Mouse (Mus musculus): ENCODE measurements around the gene Ppp1r14d. TPM values are rescaled to one million over a fixed set of nuclear protein-coding genes. Genes with fewer than 3 reads are reported as not detected.

Ppp1r14d gene
- not detected in 2 replicates for polyA plus RNA-seq (2015; fragmentation: Nextera tagmentation; extraction: Ambion mirVana)

DNA sequence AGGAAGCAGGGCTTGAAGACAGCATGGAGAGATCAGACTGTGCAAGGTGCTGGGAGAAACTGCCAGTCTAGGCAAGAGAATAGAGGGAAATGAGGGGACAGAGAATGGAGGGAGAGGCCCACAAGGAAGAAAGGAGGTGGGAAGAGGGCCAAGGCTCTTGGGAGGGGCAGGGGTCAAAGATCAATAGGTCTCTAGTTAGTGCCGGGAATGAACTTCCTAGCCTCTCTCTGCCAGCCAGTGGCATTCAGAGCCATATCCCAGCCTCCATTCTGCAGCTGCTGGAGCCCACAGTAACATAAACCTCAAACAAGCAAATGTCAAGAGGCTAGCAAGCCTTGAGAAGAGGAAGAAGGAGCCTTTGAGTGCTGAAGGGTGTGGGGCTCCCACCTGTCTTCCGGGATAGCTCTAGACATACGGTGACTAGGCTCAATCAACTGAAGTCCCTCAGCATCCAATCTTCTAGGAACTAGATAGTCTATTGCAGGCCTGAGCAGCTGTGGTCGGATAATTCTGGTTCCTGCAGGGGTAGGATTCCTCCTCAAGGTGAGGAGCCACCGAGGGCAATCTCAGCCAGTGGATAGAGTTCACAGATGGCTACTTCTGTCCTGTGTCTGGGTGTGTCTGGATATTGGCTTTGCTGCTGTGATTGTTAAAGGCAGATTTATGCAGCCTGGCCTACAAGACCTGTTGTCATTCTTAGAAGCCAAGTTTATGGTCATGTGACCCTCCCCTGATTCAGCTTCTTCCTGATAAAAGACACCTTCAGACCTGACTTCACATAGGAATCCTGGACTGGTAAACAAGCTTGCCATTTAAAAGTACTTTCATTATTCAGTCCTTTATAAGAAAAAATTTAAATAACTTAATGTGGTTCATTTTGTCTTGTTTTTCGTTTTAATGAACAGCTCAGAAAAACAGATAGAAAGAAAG, at the start of gene Ppp1r14d:
Gene Ppp1r14d, minus strand, starts transcription at position 132 of the 930 bp plus-strand sequence.
- Histone ChIP-seq H3K9me3 (no peaks in the 10 kb centered on the region), H3K4me1 (replicated peaks) (no peaks in the 10 kb centered on the region), H3K9ac (no peak within 1 kb of the TSS), H3K27me3 (peaks cover 16% of the 10 kb centered on the region), H3K36me3 (no peaks in the 10 kb centered on the region), H3K4me3 (no peak within 1 kb of the TSS), H3K27ac (replicated peaks) (no peak within 1 kb of the TSS), H3K4me2 (no peak within 1 kb of the TSS)
- ATAC-seq (ENCODE audit: low read depth), result no peak
- 77% methylated on average over 6 of the region's 6 CpGs for WGBS

DNA sequence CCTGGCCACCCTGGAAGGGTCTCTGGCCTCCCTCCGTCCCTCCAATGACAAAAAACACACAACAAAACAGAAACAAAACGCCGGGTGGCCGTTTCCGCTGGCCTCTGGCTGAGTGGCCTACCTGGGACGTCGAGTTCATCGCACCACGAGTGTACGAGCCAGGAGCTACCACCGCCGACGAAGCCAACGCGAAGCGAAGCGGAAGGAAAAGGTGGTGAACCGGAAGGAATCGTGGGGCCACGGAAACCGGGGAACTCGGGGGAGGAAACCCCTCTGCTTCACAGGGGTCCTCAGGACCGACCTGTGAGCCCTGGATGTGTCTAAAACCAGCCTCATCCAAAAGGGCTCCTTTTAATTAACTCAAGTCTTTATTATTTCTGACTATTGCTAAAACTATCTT, 48.1 kb upstream of the Ppp1r14d start:
- H3K4me2 ChIP-seq, result no peak overlapping the region
- H3K36me3 ChIP-seq, result no peaks in the 10 kb centered on the region
- 0 out of 2 replicates have a peak, but pooled peaks cover 2% of the 10 kb centered on the region for H3K27me3 ChIP-seq
- H3K27ac ChIP-seq (replicated peaks), result no peak overlapping the region
- ATAC-seq (ENCODE audit: low read depth), result no peak
- H3K9ac ChIP-seq, result no peak overlapping the region
- WGBS, result 87% methylated on average over 23 of the region's 23 CpGs
- no peak overlapping the region for H3K4me3 ChIP-seq
- no peaks in the 10 kb centered on the region for H3K4me1 ChIP-seq (replicated peaks)
- H3K9me3 ChIP-seq, result no peaks in the 10 kb centered on the region

DNA sequence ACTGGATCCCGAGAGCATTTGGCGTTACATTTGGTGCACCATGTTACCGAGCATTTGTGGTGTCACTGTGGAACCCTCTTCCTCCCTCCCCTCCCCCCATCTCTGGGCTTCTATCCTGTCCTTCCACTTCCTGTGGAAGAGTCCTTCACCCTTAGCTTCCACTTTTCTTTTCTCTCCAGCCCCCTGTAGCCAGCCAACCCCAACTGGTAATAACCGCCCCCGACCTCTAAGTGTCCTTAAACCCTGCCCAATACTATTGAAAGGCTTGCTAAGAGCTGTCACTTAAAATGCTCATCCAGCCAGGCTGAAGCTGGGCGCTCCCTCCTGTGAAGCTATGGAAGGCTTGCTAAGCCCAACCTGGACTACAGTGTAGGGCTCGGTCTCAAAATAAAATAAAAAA, 47.2 kb upstream of the Ppp1r14d start:
- Histone ChIP-seq H3K9ac (no peak overlapping the region), H3K27me3 (0 out of 2 replicates have a peak, but pooled peaks cover 3% of the 10 kb centered on the region), H3K9me3 (no peaks in the 10 kb centered on the region), H3K4me1 (replicated peaks) (no peaks in the 10 kb centered on the region), H3K4me2 (no peak overlapping the region), H3K27ac (replicated peaks) (no peak overlapping the region), H3K4me3 (no peak overlapping the region), H3K36me3 (no peaks in the 10 kb centered on the region)
- WGBS, result 84% methylated on average over 7 of the region's 7 CpGs
- ATAC-seq (ENCODE audit: low read depth), result no peak

DNA sequence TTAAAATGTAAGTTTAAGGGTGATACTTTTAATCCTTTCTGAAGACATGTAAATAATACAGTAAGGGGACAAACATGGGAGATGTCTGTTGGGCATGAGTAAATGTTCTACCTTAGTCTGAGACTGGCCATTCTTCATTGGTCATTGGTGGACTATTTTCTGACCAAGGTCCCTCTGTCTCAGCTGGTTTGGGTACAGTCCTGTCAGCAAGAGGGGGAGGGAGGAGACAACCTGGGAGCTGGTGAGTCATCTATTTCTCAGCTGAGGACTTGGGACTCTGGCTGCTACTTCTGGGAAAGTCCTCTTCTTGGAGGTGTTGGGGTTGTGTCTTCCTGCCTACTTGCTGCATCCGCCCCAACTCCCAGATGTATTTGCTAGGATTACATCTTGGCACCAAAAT, 44.4 kb upstream of the Ppp1r14d start:
- Histone ChIP-seq H3K27me3 (peaks cover 20% of the 10 kb centered on the region; the same call in 1 of the 2 replicates), H3K4me2 (no peak overlapping the region), H3K9ac (no peak overlapping the region), H3K4me1 (replicated peaks) (peaks cover 15% of the 10 kb centered on the region), H3K27ac (replicated peaks) (no peak overlapping the region), H3K4me3 (no peak overlapping the region), H3K9me3 (no peaks in the 10 kb centered on the region), H3K36me3 (no peaks in the 10 kb centered on the region)
- WGBS, result 83% methylated on average over 1 of the region's 1 CpGs
- no peak for ATAC-seq (ENCODE audit: low read depth)

DNA sequence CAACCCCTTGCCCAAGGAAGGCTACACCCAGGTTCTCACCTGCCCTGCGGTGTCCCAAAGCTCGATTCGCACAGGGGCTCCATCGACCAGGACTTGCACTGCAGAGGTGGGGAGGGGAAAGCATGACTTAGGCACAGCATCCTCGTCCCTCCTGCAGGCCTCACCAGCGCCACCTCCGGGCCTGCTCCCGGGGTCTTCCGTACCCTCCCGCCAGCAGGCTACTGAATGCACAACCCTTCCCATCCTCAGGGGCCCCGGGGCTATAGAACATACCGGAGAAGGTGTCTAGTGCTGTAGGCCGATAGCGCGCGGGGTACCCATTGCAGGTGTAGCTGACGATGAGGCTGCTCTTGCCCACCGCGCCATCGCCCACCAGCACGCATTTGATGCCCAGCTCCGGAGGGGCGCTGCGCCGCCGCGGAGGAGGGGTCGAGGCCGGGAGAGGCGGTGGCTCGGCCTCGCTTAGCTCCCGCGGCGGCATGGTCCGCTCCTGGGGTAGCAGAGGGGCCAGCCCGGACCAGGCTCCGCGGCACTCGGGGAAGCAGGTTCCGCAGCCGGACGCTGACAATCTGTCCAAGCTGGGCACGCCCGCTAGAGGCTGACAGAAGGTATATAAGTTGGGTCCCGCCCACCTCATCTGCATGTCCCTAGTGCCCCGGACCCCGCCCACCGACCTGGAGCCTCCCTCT, 41.1 kb upstream of the Ppp1r14d start, which contains the start of gene Rhov:
Gene Rhov, minus strand, starts transcription at position 630 of the 689 bp plus-strand sequence.
- Histone ChIP-seq H3K27ac (replicated peaks) (peak within 1 kb of the TSS; percentile 81), H3K4me3 (peak within 1 kb of the TSS; percentile 70), H3K9ac (peak within 1 kb of the TSS; percentile 86), H3K4me2 (peak within 1 kb of the TSS; percentile 84), H3K27me3 (peaks cover 29% of the 10 kb centered on the region), H3K4me1 (replicated peaks) (peaks cover 20% of the 10 kb centered on the region), H3K9me3 (no peaks in the 10 kb centered on the region), H3K36me3 (no peaks in the 10 kb centered on the region)
- under 1% methylated on average over 49 of the region's 49 CpGs for WGBS
- peak; percentile 92 for ATAC-seq (ENCODE audit: low read depth)

DNA sequence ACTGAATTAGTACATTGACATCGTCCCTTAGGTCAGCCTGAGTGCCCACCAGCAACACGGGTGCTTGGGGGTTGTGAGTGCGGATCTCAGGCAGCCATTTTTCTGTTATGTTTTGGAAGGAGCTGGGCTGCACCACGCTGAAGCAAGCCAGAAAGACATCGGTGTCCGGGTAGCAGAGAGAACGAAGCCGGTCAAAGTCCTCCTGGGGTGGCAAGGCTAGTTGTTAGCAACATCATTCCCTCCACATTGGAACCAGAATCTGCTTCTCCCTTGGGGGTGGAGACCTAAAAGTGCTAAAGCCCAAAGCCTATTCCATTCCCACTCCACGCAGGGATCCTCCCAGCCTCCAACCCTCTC, 40.6 kb upstream of the Ppp1r14d start:
- H3K9me3 ChIP-seq, result no peaks in the 10 kb centered on the region
- 46% methylated on average over 9 of the region's 9 CpGs for WGBS
- peak overlapping the region; percentile 86 for H3K9ac ChIP-seq
- H3K4me3 ChIP-seq, result peak overlapping the region; percentile 70
- no peaks in the 10 kb centered on the region for H3K36me3 ChIP-seq
- peak overlapping the region; percentile 81; the same call in 1 of the 2 replicates for H3K27ac ChIP-seq (replicated peaks)
- peak overlapping the region; percentile 84 for H3K4me2 ChIP-seq
- peaks cover 20% of the 10 kb centered on the region for H3K4me1 ChIP-seq (replicated peaks)
- ATAC-seq (ENCODE audit: low read depth), result no peak
- peaks cover 29% of the 10 kb centered on the region for H3K27me3 ChIP-seq

DNA sequence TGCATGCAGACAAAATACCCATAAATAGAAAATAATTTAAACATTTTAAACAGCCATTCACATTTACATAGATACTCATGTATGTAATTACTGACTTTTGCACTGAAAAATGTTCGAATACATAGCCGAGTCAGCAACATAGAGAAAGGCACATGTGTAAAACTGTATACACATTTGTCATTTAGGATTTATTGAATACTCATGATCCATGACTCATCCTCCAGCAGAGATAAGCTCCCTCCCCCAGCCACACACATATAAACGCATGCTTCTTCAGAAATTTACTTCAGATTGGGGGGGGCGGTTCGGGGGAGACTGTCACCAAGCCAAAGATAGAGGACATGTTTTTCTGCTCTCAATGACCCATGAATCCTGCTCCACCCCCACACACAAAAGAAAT, 34.1 kb upstream of the Ppp1r14d start:
- peaks cover 6% of the 10 kb centered on the region for H3K27me3 ChIP-seq
- no peak for ATAC-seq (ENCODE audit: low read depth)
- no peak overlapping the region for H3K4me2 ChIP-seq
- H3K9ac ChIP-seq, result no peak overlapping the region
- peaks cover 8% of the 10 kb centered on the region for H3K4me1 ChIP-seq (replicated peaks)
- H3K4me3 ChIP-seq, result no peak overlapping the region
- no peaks in the 10 kb centered on the region for H3K36me3 ChIP-seq
- H3K9me3 ChIP-seq, result no peaks in the 10 kb centered on the region
- H3K27ac ChIP-seq (replicated peaks), result no peak overlapping the region
- 86% methylated on average over 5 of the region's 5 CpGs for WGBS

DNA sequence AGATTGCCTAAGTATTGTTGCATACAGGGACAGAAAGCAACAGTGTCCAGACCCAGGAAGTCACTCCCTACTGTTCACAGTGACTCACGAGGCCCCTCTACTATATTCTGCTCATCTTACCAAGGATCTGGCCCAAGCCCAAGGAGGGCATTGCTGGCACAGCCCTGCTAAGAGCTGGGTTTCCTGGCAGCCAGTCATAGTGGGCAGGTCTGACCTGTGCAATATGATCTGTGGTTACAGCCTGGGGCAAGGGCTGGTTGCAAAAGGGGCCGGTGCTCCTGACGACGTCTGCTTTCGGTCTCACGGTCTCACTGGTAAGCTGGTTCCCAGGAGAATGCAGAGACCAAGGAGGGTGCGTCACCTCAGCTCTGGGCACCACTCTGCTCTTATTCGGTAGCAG, 33.3 kb upstream of the Ppp1r14d start:
- peaks cover 7% of the 10 kb centered on the region for H3K4me1 ChIP-seq (replicated peaks)
- no peaks in the 10 kb centered on the region for H3K9me3 ChIP-seq
- H3K36me3 ChIP-seq, result no peaks in the 10 kb centered on the region
- H3K27me3 ChIP-seq, result peaks cover 4% of the 10 kb centered on the region; the same call in 1 of the 2 replicates
- 0 out of 2 replicates have a peak, but pooled peaks have one; percentile 53 for ATAC-seq (ENCODE audit: low read depth)
- H3K27ac ChIP-seq (replicated peaks), result no peak overlapping the region
- H3K4me2 ChIP-seq, result no peak overlapping the region
- H3K9ac ChIP-seq, result peak overlapping the region; percentile 49; the same call in 1 of the 2 replicates
- WGBS, result 46% methylated on average over 8 of the region's 8 CpGs
- no peak overlapping the region for H3K4me3 ChIP-seq

DNA sequence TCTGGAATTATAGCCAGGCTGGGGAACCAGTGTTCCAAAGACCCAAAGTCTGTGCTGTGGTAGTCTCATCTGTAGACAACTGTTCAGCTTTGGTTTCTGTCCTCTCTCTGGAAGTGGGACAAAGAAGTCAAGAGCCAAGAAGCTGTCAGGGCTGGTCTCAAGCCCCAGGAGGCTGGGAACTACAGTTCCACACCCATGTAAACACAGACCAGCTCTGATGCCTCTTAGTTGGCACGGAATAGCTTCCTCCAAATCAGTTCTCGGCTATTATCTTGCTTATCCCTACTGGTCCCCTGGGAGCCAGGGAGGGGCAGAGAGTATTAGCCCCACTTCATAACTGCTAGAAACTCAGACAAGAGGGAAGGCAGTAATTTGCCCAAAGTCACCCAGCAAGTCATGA, 31.6 kb upstream of the Ppp1r14d start:
- no peak overlapping the region for H3K27ac ChIP-seq (replicated peaks)
- H3K4me3 ChIP-seq, result no peak overlapping the region
- H3K27me3 ChIP-seq, result no peaks in the 10 kb centered on the region; the same call in 1 of the 2 replicates
- H3K4me2 ChIP-seq, result no peak overlapping the region
- WGBS, result 59% methylated on average over 2 of the region's 2 CpGs
- H3K9ac ChIP-seq, result no peak overlapping the region
- ATAC-seq (ENCODE audit: low read depth), result no peak
- H3K36me3 ChIP-seq, result no peaks in the 10 kb centered on the region
- no peaks in the 10 kb centered on the region for H3K9me3 ChIP-seq
- H3K4me1 ChIP-seq (replicated peaks), result peaks cover 7% of the 10 kb centered on the region

DNA sequence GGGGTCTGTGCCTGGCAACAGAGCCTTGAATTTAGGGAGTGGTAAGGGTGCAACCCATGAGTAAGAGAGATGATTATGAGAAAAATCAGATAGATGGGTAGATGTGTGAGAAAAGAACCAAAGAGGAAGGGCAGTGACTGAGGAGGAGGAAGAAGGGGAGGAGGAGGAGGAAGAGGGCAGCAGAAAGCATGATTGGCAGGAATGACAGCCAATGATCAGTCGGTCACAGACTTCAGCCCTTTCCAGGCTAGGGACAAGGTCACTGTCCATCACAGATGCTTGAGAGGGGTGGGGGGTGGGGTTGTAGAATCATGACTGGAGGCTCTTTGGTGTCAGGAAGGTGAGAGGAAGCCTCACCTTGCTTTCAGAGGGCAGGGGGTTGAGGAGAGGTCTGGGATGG, 30.8 kb upstream of the Ppp1r14d start:
- H3K4me2 ChIP-seq, result no peak overlapping the region
- peaks cover 7% of the 10 kb centered on the region for H3K4me1 ChIP-seq (replicated peaks)
- no peak for ATAC-seq (ENCODE audit: low read depth)
- WGBS, result 81% methylated on average over 1 of the region's 1 CpGs
- H3K36me3 ChIP-seq, result no peaks in the 10 kb centered on the region
- H3K4me3 ChIP-seq, result no peak overlapping the region
- no peak overlapping the region for H3K27ac ChIP-seq (replicated peaks)
- H3K27me3 ChIP-seq, result peaks cover 2% of the 10 kb centered on the region
- no peak overlapping the region for H3K9ac ChIP-seq
- H3K9me3 ChIP-seq, result no peaks in the 10 kb centered on the region

DNA sequence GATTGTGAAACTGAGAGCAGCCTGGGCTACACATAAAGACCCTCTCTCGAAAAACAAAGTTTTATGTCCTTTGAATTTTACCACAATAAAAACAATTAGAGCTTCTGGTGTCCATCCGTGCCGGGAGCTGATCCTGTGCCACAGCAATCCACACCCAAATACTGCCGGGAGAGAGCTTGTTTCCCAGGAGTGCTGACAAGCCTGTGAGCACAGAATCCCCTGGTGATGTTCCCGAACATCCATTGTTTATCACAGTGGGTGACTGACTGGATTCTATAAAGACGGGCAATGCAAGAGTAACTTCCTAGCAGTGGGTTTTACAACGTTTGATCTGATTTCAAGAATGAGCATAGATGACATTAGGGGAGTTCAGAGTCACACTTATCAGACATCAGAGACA, 25.3 kb upstream of the Ppp1r14d start:
- no peak overlapping the region for H3K27ac ChIP-seq (replicated peaks)
- H3K4me2 ChIP-seq, result no peak overlapping the region
- H3K4me3 ChIP-seq, result no peak overlapping the region
- no peak for ATAC-seq (ENCODE audit: low read depth)
- H3K27me3 ChIP-seq, result peaks cover 17% of the 10 kb centered on the region
- no peaks in the 10 kb centered on the region for H3K36me3 ChIP-seq
- no peaks in the 10 kb centered on the region for H3K9me3 ChIP-seq
- no peak overlapping the region for H3K9ac ChIP-seq
- WGBS, result 4% methylated on average over 7 of the region's 7 CpGs
- 0 out of 2 replicates have a peak, but pooled peaks cover 6% of the 10 kb centered on the region for H3K4me1 ChIP-seq (replicated peaks)
